Mouse (Mus musculus) forebrain, embryonic 10.5 days (tissue): ENCODE data around the gene Pmepa1. TPM values are rescaled to one million over a fixed set of nuclear protein-coding genes. Genes with fewer than 3 reads are reported as not detected.
A peak's percentile ranks its signal among the peaks of the same experiment; 100 is the strongest.

Experiments used
- DNase-seq: peaks from one replicate; pipeline ENCODE4 v3.0.0-alpha.2; 2017; ENCODE audit warnings: low spot score; ENCODE audit errors: extremely low spot score
- H3K27ac ChIP-seq: fragments of 300-500 bp; sonication (generic); 2 replicates; pipeline ENCODE4 v1.5.1; 2016; ENCODE audit warnings: mild to moderate bottlenecking
- H3K27me3 ChIP-seq: fragments of 300-500 bp; sonication (generic); 2 replicates; pipeline ENCODE4 v1.6.1; 2016; ENCODE audit warnings: mild to moderate bottlenecking; ENCODE audit not compliant: poor library complexity, severe bottlenecking
- H3K36me3 ChIP-seq: fragments of 300-500 bp; sonication (generic); replicated peaks from 2 replicates; pipeline ENCODE4 v1.6.1; 2016; ENCODE audit warnings: mild to moderate bottlenecking, moderate library complexity
- H3K4me1 ChIP-seq: fragments of 300-500 bp; sonication (generic); 2 replicates; pipeline ENCODE4 v1.6.1; 2016
- H3K4me3 ChIP-seq: fragments of 300-500 bp; sonication (generic); 2 replicates; pipeline ENCODE4 v1.5.1; 2016; ENCODE audit warnings: mild to moderate bottlenecking, moderate library complexity
- H3K9me3 ChIP-seq: fragments of 300-500 bp; sonication (generic); 2 replicates; pipeline ENCODE4 v1.6.1; 2016; ENCODE audit warnings: mild to moderate bottlenecking, moderate library complexity
- WGBS: fragments of 180-500 bp; shearing (Covaris S2); methylation state at CpG from one replicate; pipeline ENCODE4 v1.1.7; 2016; 5-methylcytosine and 5-hydroxymethylcytosine counted together
- polyA plus RNA-seq: library from polyadenylated mRNA; unstranded; fragments of >200 nt; fragmentation: Nextera tagmentation; extraction: Ambion mirVana; gene quantifications from 2 replicates; pipeline ENCODE4 v1.2.1, GENCODE M21; 2016

Pmepa1 gene
- polyA plus RNA-seq, 1 experiment from 2014 or later, result 1.8 TPM

DNA sequence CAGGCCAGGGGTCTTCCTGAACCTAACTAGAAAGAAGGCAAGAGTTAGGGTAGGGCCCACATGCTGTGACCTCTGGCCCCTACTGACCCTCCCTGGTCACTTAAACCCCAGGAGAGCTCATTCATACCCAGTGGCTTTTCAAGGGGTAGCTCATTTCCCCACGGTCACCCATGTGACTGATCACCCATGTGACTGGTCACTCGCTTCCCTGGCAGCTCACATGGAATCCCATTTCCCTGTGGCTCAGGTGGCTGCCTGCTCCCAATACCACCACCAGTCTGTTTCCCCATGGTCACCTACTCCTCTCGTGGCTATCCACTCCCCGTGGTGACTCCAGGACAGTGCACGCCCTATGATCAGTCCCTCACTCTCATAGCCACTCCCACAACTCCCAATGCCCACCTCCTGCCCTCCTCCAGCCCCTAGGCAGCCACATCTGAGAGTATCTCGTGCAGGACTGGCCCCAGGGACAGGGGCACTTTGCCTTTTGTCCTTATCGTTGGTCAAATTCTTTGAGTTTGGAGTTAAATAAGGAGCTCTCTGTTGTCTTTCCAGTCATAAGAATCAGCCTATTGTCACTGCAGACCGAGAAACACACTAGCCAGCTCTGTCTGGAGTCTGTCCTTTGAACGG, 17.8 kb downstream of the Pmepa1 start:
- Histone ChIP-seq H3K36me3 (no peaks in the 10 kb centered on the region), H3K4me1 (peaks cover 94% of the 10 kb centered on the region), H3K27me3 (no peaks in the 10 kb centered on the region), H3K9me3 (no peaks in the 10 kb centered on the region), H3K4me3 (no peak overlapping the region), H3K27ac (peak overlapping the region; percentile 30; the same call in 1 of the 2 replicates)
- DNase-seq, result no peak
- 29% methylated on average over 9 of the region's 9 CpGs for WGBS

GRCm38 (mm10) chr2:173257610-173258009, 18.7 kb downstream of the Pmepa1 start:
- DNase-seq, result no peak
- Histone ChIP-seq H3K4me1 (peaks cover 100% of the 10 kb centered on the region), H3K4me3 (no peak overlapping the region), H3K9me3 (no peaks in the 10 kb centered on the region), H3K36me3 (no peaks in the 10 kb centered on the region), H3K27ac (peak overlapping the region; percentile 51; the same call in 1 of the 2 replicates), H3K27me3 (peaks cover 5% of the 10 kb centered on the region; the same call in 1 of the 2 replicates)
- WGBS, result 59% methylated on average over 7 of the region's 7 CpGs

DNA sequence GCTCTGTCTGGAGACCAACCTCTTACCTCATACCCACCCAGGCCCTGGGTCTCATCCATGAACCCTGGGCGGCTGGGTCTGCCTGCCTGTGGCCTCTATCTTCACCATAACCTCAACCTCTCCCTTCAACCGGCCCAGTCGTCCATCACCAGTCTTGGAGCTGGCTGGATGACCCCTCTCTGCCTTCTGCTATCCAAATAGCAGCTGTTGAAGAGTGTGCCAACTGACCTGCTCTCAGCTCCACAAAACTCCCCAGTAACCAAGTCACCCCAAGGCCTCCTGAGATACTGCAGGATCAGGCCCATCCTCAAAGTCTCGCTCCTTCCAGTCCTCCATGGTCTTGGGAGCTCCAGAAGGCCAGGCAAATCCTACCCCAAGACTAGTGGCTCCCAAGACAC, 19.8 kb downstream of the Pmepa1 start:
- H3K27ac ChIP-seq, result 0 out of 2 replicates have a peak overlapping the region, but pooled peaks have one; percentile 35
- 89% methylated on average over 4 of the region's 4 CpGs for whole genome bisulfite sequencing
- peaks cover 100% of the 10 kb centered on the region for H3K4me1 ChIP-seq

GRCm38 (mm10) chr2:173255810-173256551, 20.4 kb downstream of the Pmepa1 start:
- H3K27me3 ChIP-seq, result peaks cover 12% of the 10 kb centered on the region; the same call in 1 of the 2 replicates
- no peak overlapping the region for H3K4me3 ChIP-seq
- WGBS, result 73% methylated on average over 7 of the region's 7 CpGs
- H3K9me3 ChIP-seq, result no peaks in the 10 kb centered on the region
- peaks cover 100% of the 10 kb centered on the region for H3K4me1 ChIP-seq
- no peak for DNase-seq
- no peaks in the 10 kb centered on the region for H3K36me3 ChIP-seq
- H3K27ac ChIP-seq, result 0 out of 2 replicates have a peak overlapping the region, but pooled peaks have one; percentile 35

More for the DNA sequence above, 19.8 kb downstream of the Pmepa1 start:
- Histone ChIP-seq H3K9me3 (no peaks in the 10 kb centered on the region), H3K4me3 (no peak overlapping the region), H3K27me3 (peaks cover 9% of the 10 kb centered on the region; the same call in 1 of the 2 replicates), H3K36me3 (no peaks in the 10 kb centered on the region)
- no peak for DNase-seq

GRCm38 (mm10) chr2:173253761-173254662, 22.3 kb downstream of the Pmepa1 start:
- H3K4me3 ChIP-seq, result peak overlapping the region; percentile 26; the same call in 1 of the 2 replicates
- whole genome bisulfite sequencing, result 35% methylated on average over 26 of the region's 26 CpGs
- H3K27ac ChIP-seq, result peak overlapping the region; percentile 81
- peaks cover 98% of the 10 kb centered on the region for H3K4me1 ChIP-seq
- H3K36me3 ChIP-seq, result no peaks in the 10 kb centered on the region
- no peak for DNase-seq
- peaks cover 24% of the 10 kb centered on the region; the same call in 1 of the 2 replicates for H3K27me3 ChIP-seq
- H3K9me3 ChIP-seq, result no peaks in the 10 kb centered on the region

DNA sequence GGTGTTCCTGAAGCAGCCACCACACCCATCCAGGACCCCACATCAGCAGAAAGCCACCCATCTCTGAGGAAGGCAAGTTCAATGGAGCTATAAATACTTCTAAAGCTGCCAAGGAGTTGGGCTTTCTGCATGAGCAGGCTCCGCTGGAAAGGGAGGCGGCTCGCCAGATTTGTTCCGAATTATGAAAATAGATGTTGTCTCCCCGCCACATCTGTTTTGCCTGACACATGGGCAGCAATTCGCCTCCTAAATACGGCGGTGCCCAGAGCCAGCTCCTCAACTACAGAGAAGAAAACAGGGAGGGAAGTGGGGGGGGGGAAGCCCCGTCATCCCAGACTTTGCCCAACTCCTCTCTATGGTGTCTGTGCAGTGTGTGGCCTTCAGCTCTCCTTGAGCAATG, 24.7 kb downstream of the Pmepa1 start:
- no peaks in the 10 kb centered on the region for H3K36me3 ChIP-seq

DNA sequence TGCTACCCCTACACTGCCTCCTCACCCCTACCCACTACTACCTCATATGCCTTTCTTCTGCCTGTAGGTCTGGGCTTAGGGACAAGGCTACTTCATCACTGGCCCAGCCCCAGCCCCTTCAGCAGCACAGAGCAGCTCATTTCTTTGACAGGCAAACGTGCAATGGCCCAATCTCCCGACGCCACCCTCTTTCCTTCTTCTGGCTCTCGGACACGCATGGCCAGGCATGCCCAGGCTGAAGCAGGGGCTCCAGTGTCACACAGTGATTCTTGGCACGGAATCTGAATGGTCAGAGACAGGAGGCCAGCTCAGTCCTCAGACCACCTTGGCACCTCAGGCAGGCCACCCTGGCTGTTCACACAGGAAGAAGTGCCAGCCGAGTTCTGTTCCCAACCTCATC, 25.2 kb downstream of the Pmepa1 start:
- Histone ChIP-seq H3K4me3 (no peak overlapping the region), H3K9me3 (no peaks in the 10 kb centered on the region), H3K27ac (no peak overlapping the region), H3K27me3 (peaks cover 39% of the 10 kb centered on the region), H3K4me1 (peaks cover 94% of the 10 kb centered on the region), H3K36me3 (no peaks in the 10 kb centered on the region)
- WGBS, result 73% methylated on average over 7 of the region's 7 CpGs
- DNase-seq, result no peak

More for the DNA sequence above, 24.7 kb downstream of the Pmepa1 start:
- Histone ChIP-seq H3K27ac (no peak overlapping the region), H3K4me1 (peaks cover 94% of the 10 kb centered on the region), H3K4me3 (no peak overlapping the region), H3K27me3 (peaks cover 33% of the 10 kb centered on the region), H3K9me3 (no peaks in the 10 kb centered on the region)
- WGBS, result 86% methylated on average over 9 of the region's 9 CpGs
- DNase-seq, result no peak

DNA sequence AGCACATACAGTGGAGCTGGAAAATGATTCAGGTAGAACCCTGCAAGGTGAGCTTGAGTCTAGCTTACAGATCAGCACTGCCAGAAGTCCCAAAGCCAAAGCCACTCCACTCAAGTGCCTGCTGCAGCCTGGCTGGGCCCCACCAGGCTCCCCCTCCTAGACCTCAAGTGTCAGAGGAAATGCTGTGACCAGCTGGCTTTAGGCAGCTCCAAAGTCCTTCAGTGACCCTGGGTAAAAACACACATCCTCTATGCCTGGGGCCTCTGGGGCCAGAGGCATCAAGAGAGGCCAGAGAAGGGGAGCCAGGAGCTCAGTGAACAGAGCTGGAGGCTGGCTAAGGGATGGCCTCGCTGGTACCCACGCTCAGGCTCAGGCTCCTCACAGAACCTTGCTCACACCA, 25.9 kb downstream of the Pmepa1 start:
- 18% methylated on average over 2 of the region's 2 CpGs for WGBS
- Histone ChIP-seq H3K4me3 (no peak overlapping the region), H3K9me3 (no peaks in the 10 kb centered on the region), H3K4me1 (peaks cover 94% of the 10 kb centered on the region), H3K27me3 (peaks cover 46% of the 10 kb centered on the region), H3K36me3 (no peaks in the 10 kb centered on the region), H3K27ac (0 out of 2 replicates have a peak overlapping the region, but pooled peaks have one; percentile 48)
- DNase-seq, result no peak

- peaks cover 89% of the 10 kb centered on the region for H3K4me1 ChIP-seq
- no peak for DNase-seq
- H3K36me3 ChIP-seq, result no peaks in the 10 kb centered on the region
- H3K9me3 ChIP-seq, result no peaks in the 10 kb centered on the region
- WGBS, result 81% methylated on average over 8 of the region's 8 CpGs
- H3K27me3 ChIP-seq, result peaks cover 51% of the 10 kb centered on the region
- no peak overlapping the region for H3K4me3 ChIP-seq
- H3K27ac ChIP-seq, result 0 out of 2 replicates have a peak overlapping the region, but pooled peaks have one; percentile 48
Observed at GRCm38 (mm10) chr2:173249965-173250364, 26.4 kb downstream of the Pmepa1 start.

- peaks cover 84% of the 10 kb centered on the region for H3K4me1 ChIP-seq
- WGBS, result 73% methylated on average over 3 of the region's 3 CpGs
- H3K27me3 ChIP-seq, result peaks cover 51% of the 10 kb centered on the region
- no peak for DNase-seq
- no peak overlapping the region for H3K27ac ChIP-seq
- H3K36me3 ChIP-seq, result no peaks in the 10 kb centered on the region
- no peak overlapping the region for H3K4me3 ChIP-seq
- no peaks in the 10 kb centered on the region for H3K9me3 ChIP-seq
Observed at GRCm38 (mm10) chr2:173249386-173249785, 26.9 kb downstream of the Pmepa1 start.

DNA sequence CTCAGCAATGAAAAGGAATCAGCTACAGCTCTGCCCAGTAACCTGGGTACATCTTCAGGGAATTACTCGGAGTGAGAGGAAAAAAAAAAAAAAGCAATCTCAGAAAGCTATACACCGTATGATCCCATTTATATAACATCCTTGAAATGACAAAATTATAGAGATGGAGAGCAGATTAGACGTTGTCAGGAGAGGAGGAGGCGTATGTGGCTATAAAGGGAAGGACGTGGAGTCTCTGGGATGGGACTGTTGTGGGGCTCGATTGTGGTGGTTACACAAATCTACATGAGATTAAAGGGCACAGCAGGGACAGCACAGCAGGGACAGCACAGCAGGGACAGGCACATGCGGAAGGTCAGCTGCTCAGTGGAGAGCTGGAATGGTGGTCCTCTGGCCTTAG, 27.5 kb downstream of the Pmepa1 start:
- H3K4me1 ChIP-seq, result peaks cover 81% of the 10 kb centered on the region
- H3K9me3 ChIP-seq, result no peaks in the 10 kb centered on the region
- 79% methylated on average over 7 of the region's 7 CpGs for WGBS
- H3K27ac ChIP-seq, result no peak overlapping the region
- no peak for DNase-seq
- no peak overlapping the region for H3K4me3 ChIP-seq
- peaks cover 56% of the 10 kb centered on the region for H3K27me3 ChIP-seq
- no peaks in the 10 kb centered on the region for H3K36me3 ChIP-seq

DNA sequence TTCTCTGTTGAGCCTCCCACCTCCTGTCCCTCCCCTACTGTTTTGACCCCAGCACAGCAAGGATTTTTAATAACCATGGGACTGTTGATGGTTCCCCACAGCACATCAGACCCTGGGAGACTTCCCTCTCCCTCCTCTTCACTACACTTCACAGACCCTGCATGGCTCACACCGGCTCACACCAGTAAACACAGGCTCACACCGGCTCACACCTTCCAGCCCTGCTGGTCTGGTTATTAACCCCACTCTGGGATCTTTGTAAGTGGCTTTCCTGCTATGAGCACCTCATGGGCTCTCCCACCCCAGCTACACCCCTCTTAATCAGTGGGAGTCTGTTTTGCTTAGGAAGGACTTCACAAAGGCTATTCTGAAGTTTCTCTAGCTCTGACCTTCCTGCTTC, 28.4 kb downstream of the Pmepa1 start:
- H3K36me3 ChIP-seq, result no peaks in the 10 kb centered on the region
- DNase-seq, result no peak
- no peak overlapping the region for H3K27ac ChIP-seq
- no peaks in the 10 kb centered on the region for H3K9me3 ChIP-seq
- WGBS, result 72% methylated on average over 2 of the region's 2 CpGs
- peaks cover 57% of the 10 kb centered on the region for H3K27me3 ChIP-seq
- H3K4me3 ChIP-seq, result no peak overlapping the region
- peaks cover 81% of the 10 kb centered on the region for H3K4me1 ChIP-seq
